ENCODE assay signal across 11 mouse cellular contexts in the genomic region with DNA sequence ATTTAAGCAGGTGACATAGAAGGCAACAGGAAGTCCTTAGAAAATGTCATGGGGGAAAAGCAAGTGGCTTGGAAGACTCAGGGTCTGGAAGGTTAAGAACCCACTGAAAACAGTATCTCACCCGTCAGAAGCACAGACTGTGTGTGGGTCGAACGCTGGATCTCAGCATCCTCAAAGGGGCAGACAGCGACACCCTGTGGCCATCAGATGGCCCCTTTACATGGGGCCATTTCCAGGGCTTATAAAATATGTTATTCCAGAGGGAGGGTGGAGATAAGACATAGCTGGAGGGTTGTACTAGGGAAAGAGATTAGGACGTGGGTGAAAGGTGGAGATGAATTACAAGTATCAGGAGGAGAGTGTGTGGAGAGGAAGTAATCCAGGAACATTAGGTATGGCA. TPM values are rescaled to one million over a fixed set of nuclear protein-coding genes. Genes with fewer than 3 reads are reported as not detected.
DNase-seq lines count a peak whose midpoint lies in the region; ATAC-seq and TF ChIP-seq lines count a peak whose summit lies in the region.
"Had no signal": no experiment of that assay in that cellular context is flagged by ENCODE, and none has a peak within 500 bp of the region (broad histone marks: within the 10 kb centered on the region; RNA-seq: fewer than 3 reads in every experiment).

No protein-coding gene starts in this region.

- peak; percentile 48 for DNase-seq in hindbrain, postnatal 0 days (ENCODE audit: low spot score)
- DNase-seq in 3T3-L1 (ENCODE audit: low read depth, low spot score), result peak; percentile 49
- DNase-seq in ES-E14 (ENCODE audit: low read depth, low spot score), result peak; percentile 28
- peak; percentile 62 for DNase-seq in embryo, embryonic 10 days (ENCODE audit: low spot score)
- DNase-seq in Muller cell, postnatal 12 days (ENCODE audit: inconsistent ontology term), result no peak
- no peak for DNase-seq in layer of hippocampus, adult 8-10 months (ENCODE audit: low spot score in 2 of 2)
- no peak for DNase-seq in kidney, adult 18-20 months

- no peaks in the 10 kb centered on the region for H3K36me3 ChIP-seq in hindbrain, postnatal 0 days (ENCODE audit: insufficient read depth, low read length)
- no peaks in the 10 kb centered on the region for H3K36me3 ChIP-seq in hindbrain, embryonic 13.5 days
- no peaks in the 10 kb centered on the region for H3K36me3 ChIP-seq in ES-E14 (ENCODE audit: control insufficient read depth, insufficient read depth, low read length, poor library complexity, severe bottlenecking)
- H3K36me3 ChIP-seq: hindbrain, embryonic 15.5 days had no signal

- ATAC-seq in hindbrain, postnatal 0 days, result no peak
- ATAC-seq in hindbrain, embryonic 13.5 days (ENCODE audit: low FRiP score), result no peak

- H3K4me1 ChIP-seq in hindbrain, postnatal 0 days (ENCODE audit: insufficient read depth, low read length), result no peaks in the 10 kb centered on the region
- H3K4me1 ChIP-seq in hindbrain, embryonic 13.5 days (replicated peaks), result no peaks in the 10 kb centered on the region
- H3K4me1 ChIP-seq in ES-E14 (ENCODE audit: control insufficient read depth in 2 of 2, insufficient read depth in 2 of 2, low read length in 2 of 2, poor library complexity in 1 of 2), result no peaks in the 10 kb centered on the region
- H3K4me1 ChIP-seq: hindbrain, embryonic 15.5 days had no signal

- in situ Hi-C loops in ES-E14 (cut with MboI; ENCODE audit: low sequenced_read_pairs in 2 of 2, unreplicated experiment in 2 of 2), result no loop called here

- TF ChIP-seq CTCF in hindbrain, postnatal 0 days (IDR thresholded peaks at IDR 0.05; ENCODE audit: low read depth), result peak; percentile 60

- 19% methylated on average over 5 of the region's 5 CpGs for WGBS in hindbrain, postnatal 0 days
- 17% methylated on average over 5 of the region's 5 CpGs for WGBS in hindbrain, embryonic 13.5 days

- H3K9me3 ChIP-seq in hindbrain, postnatal 0 days (ENCODE audit: low read length), result no peaks in the 10 kb centered on the region
- H3K9me3 ChIP-seq in hindbrain, embryonic 13.5 days, result no peaks in the 10 kb centered on the region
- H3K9me3 ChIP-seq in ES-E14 (ENCODE audit: control insufficient read depth, insufficient read depth, low read depth, low read length), result no peaks in the 10 kb centered on the region
- H3K9me3 ChIP-seq: hindbrain, embryonic 15.5 days had no signal

- no peaks in the 10 kb centered on the region for H3K27me3 ChIP-seq in hindbrain, postnatal 0 days (ENCODE audit: insufficient read depth, low read length)
- no peaks in the 10 kb centered on the region for H3K27me3 ChIP-seq in hindbrain, embryonic 13.5 days
- H3K27me3 ChIP-seq: hindbrain, embryonic 15.5 days had no signal

- H3K27ac ChIP-seq in hindbrain, postnatal 0 days, result no peak overlapping the region
- H3K27ac ChIP-seq in hindbrain, embryonic 13.5 days, result no peak overlapping the region
- H3K27ac ChIP-seq in ES-E14 (ENCODE audit: insufficient read depth, low read depth, low read length, poor library complexity, severe bottlenecking), result no peak overlapping the region
- H3K27ac ChIP-seq: hindbrain, embryonic 15.5 days; macrophage had no signal

- H3K9ac ChIP-seq in hindbrain, postnatal 0 days (replicated peaks; ENCODE audit: low read length), result no peak overlapping the region
- H3K9ac ChIP-seq in hindbrain, embryonic 13.5 days, result no peak overlapping the region
- H3K9ac ChIP-seq in ES-E14 (ENCODE audit: insufficient read depth, low read depth, low read length, poor library complexity, severe bottlenecking), result no peak overlapping the region
- H3K9ac ChIP-seq: hindbrain, embryonic 15.5 days had no signal

- no peak overlapping the region for H3K4me2 ChIP-seq in hindbrain, postnatal 0 days (ENCODE audit: low read depth, low read length)
- no peak overlapping the region for H3K4me2 ChIP-seq in hindbrain, embryonic 13.5 days
- H3K4me2 ChIP-seq: hindbrain, embryonic 15.5 days had no signal

- no peak overlapping the region for H3K4me3 ChIP-seq in hindbrain, postnatal 0 days (ENCODE audit: low read length)
- H3K4me3 ChIP-seq in hindbrain, embryonic 13.5 days, result no peak overlapping the region
- no peak overlapping the region for H3K4me3 ChIP-seq in ES-E14 (ENCODE audit: insufficient read depth in 1 of 2, low read depth in 1 of 2, low read length in 2 of 2, poor library complexity in 1 of 2, severe bottlenecking in 1 of 2)
- H3K4me3 ChIP-seq: hindbrain, embryonic 15.5 days had no signal

TF ChIP-seq in ES-E14, 5 proteins besides CTCF, POLR2A, EP300 and RAD21:
- no peak for TF ChIP-seq HCFC1 (IDR thresholded peaks at IDR 0.05; ENCODE audit: borderline replicate concordance, insufficient read depth, low read length)
- no peak for TF ChIP-seq CHD2 (IDR thresholded peaks at IDR 0.05; ENCODE audit: low read depth, low read length)
- TF ChIP-seq ZC3H11A (IDR thresholded peaks at IDR 0.05; ENCODE audit: borderline replicate concordance, low read depth, low read length), result no peak
- no peak for TF ChIP-seq MAFK (IDR thresholded peaks at IDR 0.05; ENCODE audit: insufficient read depth, low read depth, low read length)
- TF ChIP-seq ZNF384 (IDR thresholded peaks at IDR 0.05; ENCODE audit: low read depth, low read length), result no peak

RNA-seq across cellular contexts. Expression of a gene that starts 0.9 kb away (rescaled TPM):
- not detected in 2 replicates for total RNA-seq in hindbrain, postnatal 0 days (2014; rRNA removed)
- polyA plus RNA-seq in hindbrain, postnatal 0 days (2015; fragmentation: Nextera tagmentation; extraction: Ambion mirVana), result not detected in 2 replicates
- polyA plus RNA-seq in hindbrain, embryonic 13.5 days (2015; fragmentation: Nextera tagmentation; extraction: Ambion mirVana), result 0.27 and 0.32 TPM in 2 replicates
- total RNA-seq in ES-E14 (2012; rRNA removed), result not detected in 2 replicates
- not detected for total RNA-seq in layer of hippocampus, adult 8-10 months (2022)
- polyA plus RNA-seq: hindbrain, embryonic 15.5 days; macrophage; stomach, embryonic 14.5 days had no signal

RNA-seq across cellular contexts. Expression of a gene that starts 16.2 kb away (rescaled TPM):
- total RNA-seq in hindbrain, postnatal 0 days (2014; rRNA removed), result not detected in 2 replicates
- polyA plus RNA-seq in hindbrain, postnatal 0 days (2015; fragmentation: Nextera tagmentation; extraction: Ambion mirVana), result not detected in 2 replicates
- polyA plus RNA-seq in hindbrain, embryonic 13.5 days (2015; fragmentation: Nextera tagmentation; extraction: Ambion mirVana), result not detected in 2 replicates
- not detected in 2 replicates for total RNA-seq in ES-E14 (2012; rRNA removed)
- total RNA-seq in layer of hippocampus, adult 8-10 months (2022), result not detected
- polyA plus RNA-seq: hindbrain, embryonic 15.5 days; macrophage; stomach, embryonic 14.5 days had no signal

RNA-seq across cellular contexts. Expression of a gene that starts 24.0 kb away (rescaled TPM):
- total RNA-seq in hindbrain, postnatal 0 days (2014; rRNA removed), result 129 and 133 TPM in 2 replicates
- 86.2 and 94.6 TPM in 2 replicates for polyA plus RNA-seq in hindbrain, postnatal 0 days (2015; fragmentation: Nextera tagmentation; extraction: Ambion mirVana)
- 87.3 and 90.2 TPM in 2 replicates for polyA plus RNA-seq in hindbrain, embryonic 13.5 days (2015; fragmentation: Nextera tagmentation; extraction: Ambion mirVana)
- 0.69 and 1.2 TPM in 2 replicates for total RNA-seq in ES-E14 (2012; rRNA removed)
- total RNA-seq in layer of hippocampus, adult 8-10 months (2022), result 100 to 1,000 TPM; 103 to 110 (median 106) TPM

RNA-seq across cellular contexts. Expression of a gene that starts 24.8 kb away (rescaled TPM):
- not detected in 2 replicates for total RNA-seq in hindbrain, postnatal 0 days (2014; rRNA removed)
- not detected in 2 replicates for polyA plus RNA-seq in hindbrain, postnatal 0 days (2015; fragmentation: Nextera tagmentation; extraction: Ambion mirVana)
- not detected in 2 replicates for polyA plus RNA-seq in hindbrain, embryonic 13.5 days (2015; fragmentation: Nextera tagmentation; extraction: Ambion mirVana)
- not detected in 2 replicates for total RNA-seq in ES-E14 (2012; rRNA removed)
- total RNA-seq in layer of hippocampus, adult 8-10 months (2022), result not detected
- polyA plus RNA-seq: hindbrain, embryonic 15.5 days; macrophage; stomach, embryonic 14.5 days had no signal

RNA-seq across cellular contexts. Expression of a gene that starts 37.3 kb away (rescaled TPM):
- not detected in 2 replicates for total RNA-seq in hindbrain, postnatal 0 days (2014; rRNA removed)
- not detected in 2 replicates for polyA plus RNA-seq in hindbrain, postnatal 0 days (2015; fragmentation: Nextera tagmentation; extraction: Ambion mirVana)
- polyA plus RNA-seq in hindbrain, embryonic 13.5 days (2015; fragmentation: Nextera tagmentation; extraction: Ambion mirVana), result not detected in 2 replicates
- not detected in 2 replicates for total RNA-seq in ES-E14 (2012; rRNA removed)
- total RNA-seq in layer of hippocampus, adult 8-10 months (2022), result not detected
- polyA plus RNA-seq: hindbrain, embryonic 15.5 days; macrophage; stomach, embryonic 14.5 days had no signal

Comparison
In these comparisons a context has a peak if more than half of its experiments do, and no peak if none do; other contexts are left out.
1. DNase-seq: peak in hindbrain, postnatal 0 days (single experiment), 3T3-L1 (single experiment), ES-E14 (single experiment) and embryo, embryonic 10 days (single experiment); none in Muller cell, postnatal 12 days (single experiment), layer of hippocampus, adult 8-10 months (0 of 2) and kidney, adult 18-20 months (single experiment).
2. RNA of a gene that starts 24.0 kb away (total RNA-seq): 129 to 133 TPM in hindbrain, postnatal 0 days and 103 to 110 TPM in layer of hippocampus, adult 8-10 months; 0.69 to 1.2 TPM in ES-E14; every median in the first group is over 10 times any median in the second.